Mouse (Mus musculus) lung, postnatal 10 days (tissue): ENCODE data around the gene Psg26.
"Not testable (repeated sequence)": the region's sequence is repeated elsewhere in the genome, so short reads cannot be mapped to it uniquely, and the experiment has no call there.

Experiments used
- DNase-seq: peaks from one replicate; pipeline ENCODE4 v3.0.0; 2021

Gene Psg26

DNA sequence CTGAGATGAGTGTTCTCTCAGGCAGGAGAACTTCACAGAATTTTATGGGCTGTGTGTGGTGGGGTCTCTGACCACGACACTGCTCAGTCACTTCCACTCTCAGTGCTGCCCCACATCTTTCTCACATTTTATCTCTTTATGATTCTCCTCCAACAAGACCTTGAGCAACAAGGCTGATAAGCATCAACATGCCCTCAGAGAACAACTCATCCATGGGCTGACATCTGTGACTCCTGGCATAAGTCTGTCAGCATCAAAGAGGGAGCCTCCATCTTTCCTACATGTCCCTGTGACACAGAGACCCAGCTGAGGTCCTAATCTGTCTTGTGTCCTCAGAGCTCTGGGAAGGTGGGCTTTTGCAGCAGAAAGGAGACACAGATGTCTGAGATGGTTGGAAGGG lies at the start of gene Psg26:
Psg26 (minus strand) TSS at position 101 of the 400 bp plus-strand sequence.
- no peak for DNase-seq

DNA sequence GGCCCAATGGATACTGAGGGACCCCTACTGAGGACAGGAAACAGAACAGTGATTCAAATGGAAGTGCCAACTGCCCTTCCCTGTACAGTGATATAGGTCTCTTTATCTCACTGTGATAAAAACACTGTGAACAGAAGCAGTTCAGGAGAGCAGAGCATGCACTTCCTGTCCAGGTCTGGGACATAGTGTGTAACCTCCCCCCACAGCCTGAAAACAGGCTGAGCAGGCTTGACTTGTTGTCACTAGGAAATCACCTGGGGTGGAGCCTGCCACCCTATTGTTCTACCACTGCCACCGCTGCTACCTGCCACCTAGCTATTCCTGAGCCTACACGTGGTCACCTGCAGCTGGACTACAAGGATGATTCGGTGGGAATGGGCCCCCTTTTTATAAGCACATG lies 49.4 kb upstream of the Psg26 start:
- no peak for DNase-seq

DNA sequence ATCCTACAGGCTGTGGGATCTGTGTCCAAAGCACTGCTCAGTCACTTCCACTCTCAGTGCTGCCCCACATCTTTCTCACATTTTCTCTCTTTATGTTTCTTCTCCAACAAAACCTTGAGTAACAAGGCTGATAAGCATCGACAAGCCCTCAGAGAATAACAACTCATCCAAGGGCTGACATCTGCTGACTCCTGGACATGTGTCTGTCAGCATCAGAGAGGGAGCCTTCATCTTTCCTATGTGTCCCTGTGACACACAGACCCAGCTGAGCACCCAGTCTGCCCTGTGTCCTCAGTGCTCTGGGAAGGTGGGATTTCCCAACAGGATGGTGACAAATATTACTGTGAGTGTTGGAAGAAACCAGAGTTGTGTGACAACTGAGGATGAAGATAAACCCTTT lies 48.2 kb upstream of the Psg26 start, which contains the start of gene Psg25:
Psg25 (minus strand) TSS at position 101 of the 400 bp plus-strand sequence.
- no peak for DNase-seq

DNA sequence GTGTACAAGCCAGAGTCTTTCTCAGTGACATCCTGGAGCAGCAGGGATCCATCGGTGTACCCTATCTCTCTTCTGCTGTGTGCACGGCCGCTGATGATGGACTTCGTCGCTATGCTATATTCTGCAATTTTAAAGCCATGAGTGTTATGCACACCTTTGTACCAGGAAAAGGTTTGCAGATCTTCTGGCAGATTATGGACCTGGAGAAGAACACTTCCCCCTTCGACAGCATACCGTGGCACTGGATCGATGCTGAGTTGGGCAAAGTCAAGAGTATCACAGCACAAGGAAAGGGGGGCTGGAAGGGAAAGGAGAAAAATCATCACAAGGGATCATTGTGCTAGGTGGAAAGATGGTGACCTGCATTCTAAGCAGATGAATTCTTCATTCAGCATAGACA lies 40.7 kb upstream of the Psg26 start:
- DNase-seq, result no peak

DNA sequence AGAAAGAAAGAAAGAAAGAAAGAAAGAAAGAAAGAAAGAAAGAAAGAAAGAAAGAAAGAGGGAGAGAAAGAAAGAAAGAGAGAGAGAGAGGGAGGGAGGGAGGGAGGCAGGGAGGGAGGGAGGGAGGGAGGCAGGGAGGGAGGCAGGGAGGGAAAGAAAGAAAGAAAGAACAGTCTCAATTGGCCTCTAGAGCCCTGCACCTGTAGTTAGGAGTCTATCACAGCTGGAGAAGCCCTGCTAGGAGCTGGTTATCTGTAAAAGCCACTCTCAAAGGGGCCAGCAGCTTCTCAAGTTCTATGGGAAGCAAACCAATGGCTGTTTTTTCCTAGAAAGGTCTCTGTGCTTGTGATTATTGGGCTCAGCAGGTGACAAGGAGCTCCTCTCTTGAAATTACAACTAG lies 28.9 kb upstream of the Psg26 start:
- DNase-seq, result not testable (repeated sequence)

DNA sequence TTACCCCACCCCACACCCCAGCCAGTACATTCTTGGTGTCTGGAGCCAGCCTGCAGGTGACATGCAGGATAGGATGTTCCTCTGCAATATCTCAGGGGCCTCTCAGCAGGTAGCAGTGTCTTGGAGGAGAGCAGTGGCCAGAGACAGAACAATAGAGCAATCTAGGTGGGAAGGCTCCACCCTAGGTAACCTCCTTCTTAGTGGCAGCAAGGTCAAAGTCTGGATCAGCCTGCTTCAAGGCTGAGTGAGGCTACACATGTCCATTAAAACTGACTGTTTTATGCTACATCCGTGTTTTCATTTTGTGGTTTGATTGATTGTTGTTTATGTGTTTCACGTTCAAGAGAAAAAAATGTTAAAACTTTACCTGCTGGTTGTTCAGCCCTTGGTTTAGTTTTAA lies 28.4 kb upstream of the Psg26 start:
- not testable (repeated sequence) for DNase-seq

DNA sequence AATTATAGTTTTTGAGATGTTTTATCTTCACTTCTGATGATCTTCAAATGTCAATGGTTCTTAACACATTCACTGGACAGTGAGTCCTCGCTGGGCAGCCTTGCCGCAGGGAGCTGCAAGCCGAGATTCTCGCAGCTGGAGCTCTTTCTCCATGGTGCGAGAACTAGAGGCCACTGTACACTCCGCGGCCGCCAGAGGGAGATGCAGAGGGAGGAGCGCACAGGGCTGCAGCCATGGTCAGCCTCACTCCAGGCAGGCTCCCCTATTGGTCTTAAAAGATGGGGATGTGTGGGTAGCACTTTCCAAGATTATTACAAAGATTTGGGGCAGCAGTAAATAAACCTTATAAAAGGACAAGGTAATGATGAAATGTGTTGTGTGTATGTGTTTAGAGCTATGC lies 27.5 kb upstream of the Psg26 start:
- DNase-seq, result no peak

DNA sequence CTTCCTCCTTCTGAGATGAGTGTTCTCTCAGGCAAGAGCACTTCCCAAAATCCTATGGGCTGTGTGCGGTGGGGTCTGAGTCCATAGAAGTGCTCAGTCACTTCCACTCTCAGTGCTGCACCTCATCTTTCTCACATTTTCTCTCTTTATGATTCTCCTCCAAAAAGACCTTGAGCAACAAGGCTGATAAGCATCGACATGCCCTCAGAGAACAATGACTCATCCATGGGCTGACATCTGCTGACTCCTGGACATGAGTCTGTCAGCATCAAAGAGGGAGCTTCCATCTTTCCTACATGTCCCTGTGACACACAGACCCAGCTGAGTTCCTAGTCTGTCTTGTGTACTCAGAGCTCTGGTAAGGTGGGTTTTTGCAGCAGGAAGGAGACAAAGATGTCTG lies 52.0 kb downstream of the Psg26 start, which contains the start of gene Psg28:
Psg28 (minus strand) TSS at position 101 of the 400 bp plus-strand sequence.
- DNase-seq, result not testable (repeated sequence)
